Comparison of ENCODE assay signal across 15 mouse cellular contexts in the genomic region with DNA sequence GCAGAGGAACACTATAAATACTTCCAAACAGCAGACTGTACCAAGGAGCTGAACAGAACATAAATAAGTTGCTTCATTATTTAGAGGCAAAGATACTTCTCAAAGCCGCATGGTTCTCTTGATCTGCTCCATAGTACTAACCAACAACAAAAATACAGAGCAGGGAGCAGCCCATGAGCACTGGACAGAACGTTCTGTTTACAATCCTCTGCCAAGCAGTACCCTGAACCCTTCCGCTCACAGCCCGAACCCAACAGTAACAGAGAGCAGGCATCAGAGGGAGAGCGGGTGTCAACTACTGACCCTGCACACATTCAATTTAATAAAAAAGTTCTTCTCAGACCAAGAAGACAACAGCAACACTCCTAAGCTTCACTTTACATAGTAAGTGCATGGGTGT.
DNase-seq lines count a peak whose midpoint lies in the region; TF ChIP-seq lines count a peak whose summit lies in the region.
"Had no signal": no experiment of that assay in that cellular context is flagged by ENCODE, and none has a peak within 500 bp of the region (broad histone marks: within the 10 kb centered on the region; RNA-seq: fewer than 3 reads in every experiment).

No protein-coding gene starts in this region.

- intact Hi-C loops in left cerebral cortex, postnatal 25 days (cut with DNase I): loop anchor here (5.0 to 10.0 kb wide), 5 partner anchors 224 to 482 kb away; partner anchors contain the start of gene Zfand3

- DNase-seq in layer of hippocampus, adult 2 months (ENCODE audit: low spot score in 2 of 2): no peak
- DNase-seq in layer of hippocampus, postnatal 25 days (ENCODE audit: extremely low spot score in 1 of 2, low spot score in 1 of 2): no peak
- peak; percentile 5 for DNase-seq in MN1 (ENCODE audit: low spot score)
- peak; percentile 35 for DNase-seq in adipocyte (ENCODE audit: low spot score)
- DNase-seq in lung, postnatal 25 days (ENCODE audit: low spot score): peak; percentile 75
- no peak for DNase-seq in adrenal gland, postnatal 25 days
- DNase-seq in left cerebral cortex, postnatal 25 days (ENCODE audit: low spot score in 2 of 2): no peak
- DNase-seq: cerebellum, adult 9-10 months; kidney, postnatal 25 days; right cerebral cortex, adult 18-20 months; right cerebral cortex, postnatal 4 days had no signal

- no peak overlapping the region for H3K4me3 ChIP-seq in layer of hippocampus, adult 2 months
- H3K4me3 ChIP-seq: forebrain, embryonic 13.5 days; limb, embryonic 12.5 days; midbrain, embryonic 10.5 days had no signal

- no peak for TF ChIP-seq CTCF in layer of hippocampus, adult 2 months (conservative IDR thresholded peaks at IDR 0.05)

- peak overlapping the region; percentile 69 for H3K27ac ChIP-seq in layer of hippocampus, adult 2 months
- H3K27ac ChIP-seq: forebrain, embryonic 13.5 days; limb, embryonic 12.5 days; liver, embryonic 14.5 days had no signal

Comparison
In these comparisons a context has a peak if more than half of its experiments do, and no peak if none do; other contexts are left out.
1. DNase-seq: peak in MN1 (single experiment), adipocyte (single experiment) and lung, postnatal 25 days (single experiment); none in layer of hippocampus, adult 2 months (0 of 2), layer of hippocampus, postnatal 25 days (0 of 2), adrenal gland, postnatal 25 days (single experiment) and left cerebral cortex, postnatal 25 days (0 of 2).